Mouse (Mus musculus) lung, postnatal 4 days (tissue): ENCODE results near the gene Nkapl.

Experiments used
- DNase-seq, 2 experiments: peaks; one replicate each; pipeline ENCODE4 v3.0.0; 2021

The Nkapl gene

DNA sequence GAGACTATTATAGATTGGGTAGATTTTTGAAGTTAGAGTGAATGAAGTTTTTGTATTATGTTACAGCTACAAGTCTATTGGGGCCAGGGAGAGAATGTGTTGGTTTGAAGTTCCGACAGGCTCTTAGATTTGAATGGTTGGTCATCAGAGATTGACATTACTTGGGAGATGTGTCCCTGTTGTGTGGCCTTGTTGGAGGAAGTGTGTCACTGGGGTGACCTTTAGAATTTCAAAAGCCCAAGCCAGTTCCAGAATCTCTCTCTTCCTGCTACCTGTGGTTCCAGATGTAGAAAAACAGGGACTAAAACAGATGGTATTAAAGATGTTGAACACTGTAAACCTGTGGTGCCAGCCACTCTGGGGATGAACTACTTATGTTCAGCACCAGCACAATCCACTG is 40.7 kb downstream of the Nkapl start:
- no peak for DNase-seq

- DNase-seq, result no peak
Observed at GRCm38 (mm10) chr13:21423301-21423700, 45.0 kb downstream of the Nkapl start.

DNA sequence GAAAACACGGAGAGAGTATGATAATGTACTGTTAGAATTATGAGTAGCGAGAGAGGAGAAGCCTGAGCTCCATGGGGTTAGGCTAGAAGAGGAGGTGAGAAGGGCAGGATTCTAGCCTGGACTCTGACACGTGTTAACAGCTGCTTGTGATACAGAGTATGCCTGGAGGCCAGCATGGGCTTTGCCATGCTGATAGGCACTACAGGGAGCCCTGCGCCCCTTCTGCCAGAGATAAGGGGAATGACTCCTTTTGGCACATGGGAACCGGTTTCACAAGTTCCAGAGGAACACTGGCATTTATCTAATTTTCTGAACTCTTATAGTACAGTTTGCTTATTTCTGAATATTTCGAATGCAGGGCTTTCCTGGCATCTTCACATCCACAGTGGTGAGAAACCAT is 49.4 kb downstream of the Nkapl start:
- no peak for DNase-seq

GRCm38 (mm10) chr13:21417298-21418010 is 50.9 kb downstream of the Nkapl start:
- no peak for DNase-seq
